Mouse (Mus musculus): ENCODE data around the gene Nnat. TPM values are rescaled to one million over a fixed set of nuclear protein-coding genes. Genes with fewer than 3 reads are reported as not detected.
A peak's percentile ranks its signal among the peaks of the same experiment; 100 is the strongest.

Gene Nnat
- polyA plus RNA-seq, 1 experiment from 2014 or later = 3,566 TPM

DNA sequence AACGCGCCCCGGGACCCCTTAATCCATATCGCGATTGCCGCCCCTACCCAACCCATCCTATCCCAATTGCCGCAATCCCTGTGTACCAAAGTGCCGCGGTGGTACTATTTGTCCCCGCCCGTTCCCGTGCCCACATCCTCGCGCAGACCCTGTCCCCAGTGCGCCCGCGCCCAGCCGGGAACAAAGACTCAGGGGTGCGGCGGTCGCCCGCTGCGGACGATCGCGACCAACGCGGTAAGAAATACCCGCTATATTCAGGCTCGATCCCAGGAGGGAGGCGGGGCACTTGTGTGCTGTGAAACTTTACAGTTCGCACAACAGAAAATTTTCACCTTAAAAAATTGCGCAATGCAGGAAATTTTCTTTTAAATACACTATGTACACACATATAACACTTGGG is 424 bp downstream of the Nnat start:
- peak overlapping the region; percentile 86 for H3K9ac ChIP-seq (replicated peaks; ENCODE audit: low read depth, low read length)
- peak overlapping the region; percentile 55 for H3K4me3 ChIP-seq (ENCODE audit: low read depth, low read length)
- peaks cover 8% of the 10 kb centered on the region; the same call in 1 of the 2 replicates for H3K36me3 ChIP-seq (ENCODE audit: control insufficient read depth, insufficient read depth, low read length)
- peaks cover 18% of the 10 kb centered on the region for H3K4me1 ChIP-seq (ENCODE audit: control insufficient read depth, insufficient read depth, low read length)
- H3K4me2 ChIP-seq (ENCODE audit: low read depth, low read length) = peak overlapping the region; percentile 44; the same call in 1 of the 2 replicates
- H3K9me3 ChIP-seq (ENCODE audit: control insufficient read depth, low read length) = peaks cover 2% of the 10 kb centered on the region
- peak overlapping the region; percentile 85 for H3K27ac ChIP-seq (ENCODE audit: low read depth, low read length)
- WGBS = 46% methylated on average over 33 of the region's 33 CpGs
- peak; percentile 16 for ATAC-seq (ENCODE audit: low read depth)
- H3K27me3 ChIP-seq (ENCODE audit: control insufficient read depth, insufficient read depth, low read length) = no peaks in the 10 kb centered on the region

DNA sequence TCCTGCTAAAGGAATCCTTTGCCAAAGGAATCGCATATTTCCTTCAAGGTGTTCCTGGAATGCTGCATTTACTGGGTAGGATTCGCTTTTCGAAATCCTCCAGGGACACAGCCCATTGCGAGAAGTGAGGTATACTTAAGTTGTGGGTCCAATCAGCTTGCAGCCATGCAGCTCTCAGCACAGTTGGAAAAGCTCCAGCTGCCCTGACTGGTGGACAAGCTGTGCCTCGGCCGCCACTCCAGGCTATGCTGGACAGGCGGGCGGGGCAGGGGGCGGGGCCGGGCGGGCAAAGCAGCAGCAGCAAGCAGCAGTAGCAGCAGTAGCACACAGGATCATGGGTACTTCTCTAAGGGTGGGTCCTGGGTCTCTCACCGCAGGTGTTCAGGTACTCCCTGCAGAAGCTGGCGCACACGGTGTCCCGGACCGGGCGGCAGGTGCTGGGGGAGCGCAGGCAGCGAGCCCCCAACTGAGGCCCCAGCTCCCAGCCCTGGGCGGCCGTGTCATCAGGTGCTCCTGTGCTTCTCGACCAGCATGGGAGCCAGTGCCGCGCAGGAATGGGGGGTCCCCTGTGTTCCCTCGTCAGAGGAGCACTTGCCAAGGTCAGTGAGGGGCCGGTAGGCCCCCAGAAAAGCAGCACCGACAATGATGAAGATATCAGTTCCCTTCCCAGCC is 1.4 kb downstream of the Nnat start:
- peaks cover 18% of the 10 kb centered on the region for H3K4me1 ChIP-seq (ENCODE audit: control insufficient read depth, insufficient read depth, low read length)
- H3K27ac ChIP-seq (ENCODE audit: low read depth, low read length) = peak overlapping the region; percentile 69
- H3K36me3 ChIP-seq (ENCODE audit: control insufficient read depth, insufficient read depth, low read length) = peaks cover 7% of the 10 kb centered on the region; the same call in 1 of the 2 replicates
- H3K27me3 ChIP-seq (ENCODE audit: control insufficient read depth, insufficient read depth, low read length) = no peaks in the 10 kb centered on the region
- peak overlapping the region; percentile 72 for H3K4me2 ChIP-seq (ENCODE audit: low read depth, low read length)
- WGBS = 53% methylated on average over 27 of the region's 27 CpGs
- peaks cover 2% of the 10 kb centered on the region for H3K9me3 ChIP-seq (ENCODE audit: control insufficient read depth, low read length)
- ATAC-seq (ENCODE audit: low read depth) = peak; percentile 65
- peak overlapping the region; percentile 86 for H3K9ac ChIP-seq (replicated peaks; ENCODE audit: low read depth, low read length)
- peak overlapping the region; percentile 55 for H3K4me3 ChIP-seq (ENCODE audit: low read depth, low read length)

DNA sequence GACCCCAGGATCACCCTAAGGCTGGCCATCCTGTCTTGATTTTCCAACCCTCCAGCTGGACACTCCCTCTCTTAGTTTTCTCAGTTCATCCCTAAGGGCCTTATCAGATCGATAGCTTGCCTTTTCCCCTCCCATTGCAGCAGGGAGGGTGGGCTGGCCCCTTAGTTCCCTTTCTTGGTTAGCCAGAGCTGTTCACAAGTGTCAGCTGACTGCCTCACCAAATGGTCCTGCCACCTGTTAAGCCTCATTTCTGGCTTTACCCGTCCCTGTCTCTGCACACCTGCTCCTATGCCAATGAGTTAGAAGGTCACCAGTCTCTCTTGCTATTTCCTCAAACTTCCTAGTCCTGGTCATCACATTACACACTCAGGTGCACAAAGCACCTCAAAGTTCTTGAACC is 3.2 kb downstream of the Nnat start:
- no peaks in the 10 kb centered on the region for H3K27me3 ChIP-seq (ENCODE audit: control insufficient read depth, insufficient read depth, low read length)
- H3K4me1 ChIP-seq (ENCODE audit: control insufficient read depth, insufficient read depth, low read length) = peaks cover 27% of the 10 kb centered on the region
- ATAC-seq (ENCODE audit: low read depth) = no peak
- H3K9me3 ChIP-seq (ENCODE audit: control insufficient read depth, low read length) = peaks cover 2% of the 10 kb centered on the region
- no peak overlapping the region for H3K27ac ChIP-seq (ENCODE audit: low read depth, low read length)
- no peak overlapping the region for H3K4me3 ChIP-seq (ENCODE audit: low read depth, low read length)
- WGBS = 55% methylated on average over 2 of the region's 2 CpGs
- no peak overlapping the region for H3K4me2 ChIP-seq (ENCODE audit: low read depth, low read length)
- H3K36me3 ChIP-seq (ENCODE audit: control insufficient read depth, insufficient read depth, low read length) = no peaks in the 10 kb centered on the region; the same call in 1 of the 2 replicates
- H3K9ac ChIP-seq (replicated peaks; ENCODE audit: low read depth, low read length) = no peak overlapping the region

DNA sequence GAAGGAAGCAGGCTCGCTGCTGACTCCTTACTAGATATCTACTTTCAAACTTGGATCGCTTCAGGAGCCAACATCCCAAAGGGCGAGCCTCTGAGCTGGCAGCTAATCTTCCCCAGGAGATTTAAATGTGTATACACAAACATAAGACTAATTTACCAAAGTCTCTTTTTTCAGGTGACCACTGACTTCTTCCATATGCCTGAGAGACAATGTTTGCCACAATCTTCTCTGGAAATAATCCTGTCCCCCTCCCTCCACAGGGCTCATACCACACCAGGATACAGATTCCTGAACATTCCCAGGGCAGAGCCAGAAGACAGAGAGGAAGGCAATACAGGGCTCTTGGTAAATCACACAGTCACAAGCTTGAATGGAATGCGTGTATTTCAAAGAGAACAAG is 4.8 kb downstream of the Nnat start:
- no peak for ATAC-seq (ENCODE audit: low read depth)
- H3K4me2 ChIP-seq (ENCODE audit: low read depth, low read length) = peak overlapping the region; percentile 87
- peak overlapping the region; percentile 98 for H3K4me3 ChIP-seq (ENCODE audit: low read depth, low read length)
- H3K36me3 ChIP-seq (ENCODE audit: control insufficient read depth, insufficient read depth, low read length) = no peaks in the 10 kb centered on the region; the same call in 1 of the 2 replicates
- peaks cover 24% of the 10 kb centered on the region for H3K4me1 ChIP-seq (ENCODE audit: control insufficient read depth, insufficient read depth, low read length)
- H3K27me3 ChIP-seq (ENCODE audit: control insufficient read depth, insufficient read depth, low read length) = no peaks in the 10 kb centered on the region
- no peak overlapping the region for H3K9ac ChIP-seq (replicated peaks; ENCODE audit: low read depth, low read length)
- WGBS = 75% methylated on average over 4 of the region's 4 CpGs
- peaks cover 2% of the 10 kb centered on the region; the same call in 1 of the 2 replicates for H3K9me3 ChIP-seq (ENCODE audit: control insufficient read depth, low read length)
- no peak overlapping the region for H3K27ac ChIP-seq (ENCODE audit: low read depth, low read length)

DNA sequence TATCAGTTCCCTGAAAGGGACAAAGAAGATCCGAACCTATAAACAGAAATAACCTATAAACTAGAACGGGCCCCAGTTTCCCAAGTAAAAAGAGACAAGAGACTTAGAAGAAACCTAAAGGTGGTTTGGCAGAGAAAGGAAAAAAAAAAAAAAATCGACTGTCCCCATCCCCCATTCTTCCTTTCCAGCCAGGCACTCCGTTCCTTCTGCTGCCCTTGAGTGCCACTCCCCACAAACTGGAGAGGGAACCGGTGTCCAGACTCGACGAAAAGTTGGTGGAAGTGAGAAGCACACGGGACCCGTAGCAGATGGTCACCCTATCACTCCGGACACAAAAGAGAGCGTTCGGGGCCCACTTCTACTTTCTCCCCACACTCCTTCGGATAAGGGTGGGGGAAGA is 5.6 kb downstream of the Nnat start:
- peaks cover 24% of the 10 kb centered on the region for H3K4me1 ChIP-seq (ENCODE audit: control insufficient read depth, insufficient read depth, low read length)
- peak overlapping the region; percentile 95 for H3K9ac ChIP-seq (replicated peaks; ENCODE audit: low read depth, low read length)
- peaks cover 2% of the 10 kb centered on the region; the same call in 1 of the 2 replicates for H3K9me3 ChIP-seq (ENCODE audit: control insufficient read depth, low read length)
- H3K4me3 ChIP-seq (ENCODE audit: low read depth, low read length) = peak overlapping the region; percentile 98
- H3K36me3 ChIP-seq (ENCODE audit: control insufficient read depth, insufficient read depth, low read length) = no peaks in the 10 kb centered on the region; the same call in 1 of the 2 replicates
- 5% methylated on average over 13 of the region's 13 CpGs for WGBS
- H3K4me2 ChIP-seq (ENCODE audit: low read depth, low read length) = peak overlapping the region; percentile 87
- H3K27me3 ChIP-seq (ENCODE audit: control insufficient read depth, insufficient read depth, low read length) = no peaks in the 10 kb centered on the region
- ATAC-seq (ENCODE audit: low read depth) = no peak
- peak overlapping the region; percentile 87 for H3K27ac ChIP-seq (ENCODE audit: low read depth, low read length)

DNA sequence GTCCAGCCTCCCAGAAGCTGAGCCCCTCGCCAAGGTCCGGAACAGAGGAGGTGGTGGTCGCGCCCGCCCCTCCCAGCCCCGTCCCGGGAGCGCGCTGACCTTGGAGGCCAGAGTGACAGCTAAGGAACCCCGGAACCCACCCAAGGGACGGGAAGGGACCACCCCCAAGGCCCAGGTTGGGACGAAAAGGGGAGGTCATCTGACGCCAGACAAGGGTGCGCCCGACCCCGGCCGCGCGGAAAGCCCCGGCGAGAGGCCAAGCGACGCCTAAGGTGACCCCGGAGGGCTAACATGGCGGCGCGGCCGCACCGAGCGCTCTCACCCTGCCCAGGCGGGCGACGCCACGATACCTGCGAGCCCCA is 6.0 kb downstream of the Nnat start:
- Histone ChIP-seq H3K27me3 (ENCODE audit: control insufficient read depth, insufficient read depth, low read length) (no peaks in the 10 kb centered on the region), H3K4me3 (ENCODE audit: low read depth, low read length) (peak overlapping the region; percentile 98), H3K27ac (ENCODE audit: low read depth, low read length) (peak overlapping the region; percentile 87), H3K4me2 (ENCODE audit: low read depth, low read length) (peak overlapping the region; percentile 87), H3K9ac (replicated peaks; ENCODE audit: low read depth, low read length) (peak overlapping the region; percentile 95), H3K36me3 (ENCODE audit: control insufficient read depth, insufficient read depth, low read length) (no peaks in the 10 kb centered on the region; the same call in 1 of the 2 replicates), H3K4me1 (ENCODE audit: control insufficient read depth, insufficient read depth, low read length) (peaks cover 24% of the 10 kb centered on the region), H3K9me3 (ENCODE audit: control insufficient read depth, low read length) (peaks cover 2% of the 10 kb centered on the region; the same call in 1 of the 2 replicates)
- peak; percentile 9; the same call in 1 of the 2 replicates for ATAC-seq (ENCODE audit: low read depth)
- WGBS = 1% methylated on average over 35 of the region's 35 CpGs

DNA sequence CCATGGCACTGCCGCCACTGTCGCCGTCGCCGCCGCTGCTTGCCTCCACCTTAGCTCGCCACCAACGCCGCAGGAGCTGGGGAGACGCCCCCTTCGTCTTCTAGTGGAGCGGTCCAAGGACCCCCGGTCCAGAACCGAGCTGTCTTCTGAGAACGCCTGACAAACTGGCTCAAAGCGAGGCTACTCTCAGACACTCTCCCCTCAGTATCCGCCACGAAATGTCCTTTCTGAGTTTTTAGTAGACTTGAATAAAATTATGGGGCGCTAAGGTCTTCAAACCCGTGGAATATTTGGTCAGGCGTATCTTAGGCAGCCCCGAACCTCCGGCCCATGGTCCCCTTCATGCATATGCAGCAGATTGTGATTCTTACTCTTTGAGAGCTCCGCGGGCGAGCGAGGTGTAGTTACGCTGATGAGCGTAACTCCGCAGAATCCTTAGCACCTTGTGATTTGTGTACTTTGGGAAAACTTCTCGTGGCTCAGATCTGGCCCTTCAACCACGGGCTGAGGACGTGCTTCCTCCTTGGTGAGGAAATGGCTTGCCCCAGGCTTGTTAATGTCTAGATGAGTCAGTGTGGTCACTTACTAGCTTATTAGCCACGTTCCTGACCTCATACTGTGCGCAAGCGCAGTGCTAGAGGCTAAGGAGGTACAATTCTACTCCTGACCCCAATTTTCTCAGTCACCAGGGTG is 6.5 kb downstream of the Nnat start:
- peak overlapping the region; percentile 95 for H3K9ac ChIP-seq (replicated peaks; ENCODE audit: low read depth, low read length)
- H3K4me3 ChIP-seq (ENCODE audit: low read depth, low read length) = peak overlapping the region; percentile 98
- peak; percentile 85 for ATAC-seq (ENCODE audit: low read depth)
- H3K36me3 ChIP-seq (ENCODE audit: control insufficient read depth, insufficient read depth, low read length) = no peaks in the 10 kb centered on the region; the same call in 1 of the 2 replicates
- H3K4me1 ChIP-seq (ENCODE audit: control insufficient read depth, insufficient read depth, low read length) = peaks cover 24% of the 10 kb centered on the region
- peak overlapping the region; percentile 87 for H3K27ac ChIP-seq (ENCODE audit: low read depth, low read length)
- H3K4me2 ChIP-seq (ENCODE audit: low read depth, low read length) = peak overlapping the region; percentile 87
- under 1% methylated on average over 30 of the region's 36 CpGs for WGBS
- no peaks in the 10 kb centered on the region for H3K9me3 ChIP-seq (ENCODE audit: control insufficient read depth, low read length)
- H3K27me3 ChIP-seq (ENCODE audit: control insufficient read depth, insufficient read depth, low read length) = no peaks in the 10 kb centered on the region

DNA sequence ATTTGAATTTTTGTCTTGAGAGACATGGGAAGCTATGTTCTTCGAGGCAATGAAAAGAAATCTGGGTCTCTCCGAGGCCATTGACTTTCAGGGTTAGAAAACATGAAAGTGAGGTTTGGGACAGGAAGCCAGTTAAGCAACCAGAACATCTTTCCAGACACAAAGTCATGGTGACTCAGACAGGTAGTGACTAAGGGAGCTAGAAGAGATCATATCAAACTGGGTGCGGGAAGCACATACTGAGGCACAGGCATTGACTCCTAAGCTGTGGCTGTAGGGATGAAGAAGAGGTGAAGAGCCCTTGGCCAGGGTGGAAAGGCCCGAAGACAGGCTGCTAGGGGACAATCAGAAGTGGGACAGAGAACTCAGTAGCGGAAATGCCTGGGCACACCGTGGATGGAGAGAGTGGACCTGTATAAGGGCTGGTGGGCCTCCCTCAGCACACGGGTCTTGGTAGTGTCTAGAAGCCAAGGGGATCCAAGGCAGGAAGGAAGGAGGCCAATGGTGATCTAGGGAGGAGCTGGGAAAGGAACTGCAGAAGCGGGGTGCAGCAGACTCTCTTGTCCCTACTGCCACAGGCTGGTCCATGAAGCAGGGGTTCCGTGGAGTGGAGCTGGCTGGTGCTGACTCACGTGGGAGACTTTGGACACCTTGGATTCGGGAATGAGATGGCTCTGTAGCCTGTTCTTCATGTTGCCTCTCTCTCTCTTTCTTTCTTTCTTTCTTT is 7.5 kb downstream of the Nnat start:
- Histone ChIP-seq H3K9ac (replicated peaks; ENCODE audit: low read depth, low read length) (peak overlapping the region; percentile 95; the same call in 1 of the 2 replicates), H3K9me3 (ENCODE audit: control insufficient read depth, low read length) (no peaks in the 10 kb centered on the region), H3K4me3 (ENCODE audit: low read depth, low read length) (peak overlapping the region; percentile 98), H3K27me3 (ENCODE audit: control insufficient read depth, insufficient read depth, low read length) (no peaks in the 10 kb centered on the region), H3K36me3 (ENCODE audit: control insufficient read depth, insufficient read depth, low read length) (no peaks in the 10 kb centered on the region), H3K27ac (ENCODE audit: low read depth, low read length) (peak overlapping the region; percentile 87), H3K4me2 (ENCODE audit: low read depth, low read length) (peak overlapping the region; percentile 87), H3K4me1 (ENCODE audit: control insufficient read depth, insufficient read depth, low read length) (peaks cover 24% of the 10 kb centered on the region)
- no peak for ATAC-seq (ENCODE audit: low read depth)
- WGBS = 86% methylated on average over 11 of the region's 11 CpGs

Data from neural tube, embryonic 14.5 days (tissue).